Mouse (Mus musculus) liver, adult 2 months (tissue): ENCODE data around the gene Vav2. TPM values are rescaled to one million over a fixed set of nuclear protein-coding genes. Genes with fewer than 3 reads are reported as not detected.

ENCODE experiments used
- DNase-seq: peaks from one replicate; pipeline ENCODE4 v3.0.0-alpha.2; 2011; ENCODE audit warnings: low read depth, low spot score; ENCODE audit errors: extremely low read depth
- H3K27ac ChIP-seq: fragments of 200-500 bp; replicated peaks from 2 replicates; pipeline ENCODE4 v1.5.1; 2012; ENCODE audit warnings: low read depth, mild to moderate bottlenecking, control low read depth, inconsistent platforms, low read length; ENCODE audit not compliant: insufficient read depth
- H3K27me3 ChIP-seq: fragments of 200-500 bp; 2 replicates; pipeline ENCODE4 v1.6.1; 2012; ENCODE audit warnings: mild to moderate bottlenecking, moderate library complexity, low read length, inconsistent platforms; ENCODE audit not compliant: control insufficient read depth, insufficient read depth
- H3K36me3 ChIP-seq: fragments of 200-500 bp; 2 replicates; pipeline ENCODE4 v1.6.1; 2012; ENCODE audit warnings: low read length, inconsistent platforms; ENCODE audit not compliant: control insufficient read depth, insufficient read depth
- H3K4me1 ChIP-seq: fragments of 200-500 bp; 2 replicates; pipeline ENCODE4 v1.6.1; 2011; ENCODE audit warnings: low read length; ENCODE audit not compliant: control insufficient read depth, insufficient read depth
- H3K4me3 ChIP-seq: fragments of 200-500 bp; 2 replicates; pipeline ENCODE4 v1.5.1; 2011; ENCODE audit warnings: low read depth, mild to moderate bottlenecking, control low read depth, low read length, moderate library complexity; ENCODE audit not compliant: insufficient read depth
- H3K79me2 ChIP-seq: fragments of 200-500 bp; 2 replicates; pipeline ENCODE4 v1.6.1; 2012; ENCODE audit warnings: inconsistent platforms, mild to moderate bottlenecking, low read length, moderate library complexity; ENCODE audit not compliant: control insufficient read depth, insufficient read depth
- H3K9ac ChIP-seq: fragments of 200-500 bp; 2 replicates; pipeline ENCODE4 v1.6.1; 2012; ENCODE audit warnings: low read depth, mild to moderate bottlenecking, control low read depth, inconsistent platforms, low read length
- CTCF ChIP-seq: fragments of 200-500 bp; IDR thresholded peaks from 2 replicates; pipeline ENCODE4 v1.5.1; 2011; ENCODE audit warnings: low read depth, low read length, control low read depth
- POLR2A ChIP-seq: fragments of 200-500 bp; IDR thresholded peaks from 2 replicates; pipeline ENCODE4 v1.6.1; 2011; ENCODE audit warnings: low read length, control low read depth; ENCODE audit not compliant: insufficient read depth; ENCODE audit errors: extremely low read depth
- WGBS: fragments of 180-500 bp; shearing (Covaris S2); methylation state at CpG from one replicate; pipeline ENCODE4 v1.1.7; 2018; 5-methylcytosine and 5-hydroxymethylcytosine counted together
- polyA plus RNA-seq: library from polyadenylated mRNA; depleted of rRNA; stranded (reverse); fragments of >200 nt; gene quantifications from 2 replicates; pipeline ENCODE4 v1.2.3, GENCODE M21; 2012
- total RNA-seq: library from RNA; depleted of rRNA; stranded (reverse); fragments of >200 nt; gene quantifications from 2 replicates; pipeline ENCODE4 v1.2.3, GENCODE M21; 2014

The Vav2 gene
- total and polyA plus RNA-seq, 2 experiments: 17.6 to 26.0 TPM

DNA sequence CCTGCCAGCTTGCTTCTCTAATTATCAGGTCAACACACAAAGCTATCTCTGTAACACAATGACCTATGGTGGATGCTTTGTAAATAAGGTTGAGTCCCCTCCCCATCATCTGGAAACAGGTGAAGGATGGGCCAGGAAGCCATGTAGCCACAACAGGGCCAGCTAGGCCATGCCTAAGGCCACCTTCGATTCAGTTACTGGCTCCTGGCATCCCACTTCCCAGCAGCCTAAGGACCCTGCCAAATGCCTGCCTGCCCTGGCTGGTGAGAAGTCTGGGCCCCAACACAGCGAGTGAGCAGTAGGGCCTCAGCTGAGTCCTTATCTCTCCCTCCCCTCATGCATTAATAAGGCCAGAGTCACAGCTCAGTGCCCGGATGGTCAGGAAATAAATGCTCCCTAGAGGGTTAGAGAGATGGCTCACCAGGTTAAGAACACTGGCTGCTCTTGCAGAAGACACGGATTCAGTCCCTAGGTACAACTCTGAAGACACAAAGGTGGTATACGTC is 9.1 kb downstream of the Vav2 start:
- Histone ChIP-seq H3K36me3 (no peaks in the 10 kb centered on the region), H3K4me3 (no peak overlapping the region), H3K79me2 (peaks cover 64% of the 10 kb centered on the region), H3K4me1 (peaks cover 56% of the 10 kb centered on the region), H3K27me3 (no peaks in the 10 kb centered on the region), H3K9ac (no peak overlapping the region), H3K27ac (peak overlapping the region; percentile 30)
- no peak for DNase-seq
- 45% methylated on average over 5 of the region's 5 CpGs for WGBS
- TF ChIP-seq CTCF (no peak), POLR2A (no peak)

DNA sequence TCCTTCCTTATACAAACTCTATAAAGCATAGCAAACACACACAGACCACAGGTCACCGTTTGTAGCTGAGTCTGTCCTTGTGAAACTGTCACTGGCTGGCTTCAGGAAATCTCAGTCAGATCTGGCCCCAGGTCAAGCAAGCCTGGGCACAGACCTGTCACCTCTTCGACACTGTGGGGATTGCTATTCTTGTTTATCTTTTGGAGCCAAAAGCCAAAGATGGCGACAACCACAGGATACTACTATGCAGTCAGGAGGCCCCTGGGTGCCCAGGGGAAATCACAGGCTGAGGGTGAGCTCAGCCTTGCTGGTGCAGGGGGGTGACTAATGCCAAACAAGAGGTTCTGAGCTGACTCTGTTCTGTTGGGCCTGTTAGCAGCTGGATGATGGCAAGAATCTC is 10.4 kb downstream of the Vav2 start:
- H3K27me3 ChIP-seq: no peaks in the 10 kb centered on the region
- DNase-seq: peak; percentile 92
- TF ChIP-seq CTCF: no peak
- TF ChIP-seq POLR2A: no peak
- peak overlapping the region; percentile 75 for H3K27ac ChIP-seq
- WGBS: 5% methylated on average over 3 of the region's 3 CpGs
- H3K4me1 ChIP-seq: peaks cover 57% of the 10 kb centered on the region
- H3K9ac ChIP-seq: no peak overlapping the region
- H3K79me2 ChIP-seq: peaks cover 58% of the 10 kb centered on the region
- H3K4me3 ChIP-seq: no peak overlapping the region
- H3K36me3 ChIP-seq: no peaks in the 10 kb centered on the region

DNA sequence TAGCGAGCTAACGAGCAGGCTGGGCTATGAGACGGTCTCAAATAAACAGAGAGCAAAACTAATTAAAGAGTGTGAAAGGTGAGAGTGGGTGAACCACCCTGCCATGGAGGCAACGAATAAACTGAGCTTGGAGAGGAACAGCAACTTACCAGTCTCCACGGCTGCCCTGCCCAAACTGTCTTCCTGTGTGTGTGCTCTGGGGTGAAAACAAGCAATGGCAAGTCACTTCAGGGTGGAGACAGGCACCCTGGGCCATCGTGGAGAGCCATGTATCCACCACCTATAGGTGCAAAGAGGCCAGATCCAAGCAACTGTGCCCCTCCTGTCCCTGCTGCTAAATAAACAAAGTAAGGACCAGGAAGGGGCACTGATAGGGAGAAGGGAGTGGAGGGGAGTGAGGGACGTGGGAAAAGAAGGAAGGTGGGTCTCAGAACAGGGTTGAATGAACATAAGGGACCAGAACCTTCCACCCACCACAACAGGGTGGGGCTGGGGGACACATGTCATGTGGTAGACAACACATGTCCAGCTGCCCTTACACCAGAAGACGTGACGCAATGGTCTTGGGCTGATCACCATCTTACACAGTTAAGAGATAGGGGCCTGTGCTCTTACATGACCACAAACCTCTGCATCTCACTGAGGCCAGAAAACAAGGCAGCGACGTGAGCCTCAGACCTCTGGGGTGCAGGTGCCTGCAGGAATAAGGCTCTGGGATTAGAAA is 11.6 kb downstream of the Vav2 start:
- no peak overlapping the region for H3K27ac ChIP-seq
- H3K79me2 ChIP-seq: peaks cover 61% of the 10 kb centered on the region
- H3K27me3 ChIP-seq: no peaks in the 10 kb centered on the region
- peaks cover 65% of the 10 kb centered on the region for H3K4me1 ChIP-seq
- no peaks in the 10 kb centered on the region for H3K36me3 ChIP-seq
- no peak for DNase-seq
- H3K9ac ChIP-seq: no peak overlapping the region
- no peak for TF ChIP-seq CTCF
- TF ChIP-seq POLR2A: no peak
- H3K4me3 ChIP-seq: no peak overlapping the region
- 69% methylated on average over 11 of the region's 11 CpGs for WGBS

DNA sequence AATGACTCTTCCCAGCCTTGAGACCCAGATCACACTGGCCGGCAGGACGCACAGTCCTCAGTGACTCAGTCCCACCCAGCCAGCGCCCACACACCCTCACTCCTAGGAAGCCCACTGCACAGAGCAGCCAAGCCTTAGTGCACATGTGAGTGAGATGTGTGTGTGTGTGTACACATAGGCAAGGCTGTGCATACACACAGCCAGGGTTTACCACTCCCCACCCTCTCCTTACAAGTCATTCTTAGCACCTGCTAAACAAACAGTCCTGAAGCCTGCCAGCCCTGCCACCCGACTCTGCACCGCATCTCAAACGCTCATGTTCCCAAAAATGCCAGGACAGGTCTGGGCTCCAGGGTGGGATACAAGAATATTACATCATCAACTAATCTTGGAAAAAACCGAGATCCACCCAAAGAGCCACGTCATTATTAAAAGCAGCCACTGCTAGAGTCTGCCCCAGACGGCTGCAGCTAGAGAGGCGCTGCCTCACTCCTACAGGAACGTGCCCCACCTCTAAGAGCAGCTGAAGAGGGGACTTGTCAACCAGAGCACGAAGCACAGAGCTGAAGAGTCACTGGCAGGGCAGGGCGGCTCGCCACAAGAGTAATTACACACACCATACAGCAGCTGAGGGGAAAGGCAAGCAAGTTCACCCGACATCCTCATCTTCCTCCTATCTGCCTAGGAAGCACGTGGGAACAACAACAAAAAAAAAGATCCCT is 12.7 kb downstream of the Vav2 start:
- no peaks in the 10 kb centered on the region for H3K36me3 ChIP-seq
- 68% methylated on average over 16 of the region's 16 CpGs for WGBS
- peaks cover 62% of the 10 kb centered on the region for H3K79me2 ChIP-seq
- TF ChIP-seq CTCF (no peak), POLR2A (no peak)
- DNase-seq: no peak
- no peak overlapping the region for H3K27ac ChIP-seq
- H3K4me1 ChIP-seq: peaks cover 68% of the 10 kb centered on the region
- no peaks in the 10 kb centered on the region for H3K27me3 ChIP-seq
- no peak overlapping the region for H3K9ac ChIP-seq
- no peak overlapping the region for H3K4me3 ChIP-seq

DNA sequence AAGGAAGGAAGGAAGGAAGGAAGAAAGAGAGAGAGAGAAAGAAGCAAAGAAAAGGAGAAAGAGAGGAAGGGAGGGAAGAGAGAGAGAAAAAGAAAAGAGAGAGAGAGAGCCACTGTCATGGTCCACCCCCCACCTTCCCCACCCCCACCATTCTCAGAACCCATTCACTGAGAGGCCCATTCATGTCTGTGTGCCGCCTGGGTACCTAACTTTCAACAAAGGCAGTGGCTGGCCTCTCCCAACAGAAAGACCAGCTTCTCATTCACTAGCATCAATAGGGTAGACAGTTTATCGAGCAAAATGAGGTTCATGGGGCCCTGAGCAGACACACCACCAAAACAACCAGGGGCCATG is 13.3 kb downstream of the Vav2 start:
- H3K27me3 ChIP-seq: no peaks in the 10 kb centered on the region
- DNase-seq: no peak
- H3K79me2 ChIP-seq: peaks cover 63% of the 10 kb centered on the region
- no peak overlapping the region for H3K4me3 ChIP-seq
- 81% methylated on average over 2 of the region's 2 CpGs for WGBS
- no peak overlapping the region for H3K27ac ChIP-seq
- no peak overlapping the region for H3K9ac ChIP-seq
- TF ChIP-seq CTCF (no peak), POLR2A (no peak)
- no peaks in the 10 kb centered on the region for H3K36me3 ChIP-seq
- peaks cover 68% of the 10 kb centered on the region for H3K4me1 ChIP-seq

DNA sequence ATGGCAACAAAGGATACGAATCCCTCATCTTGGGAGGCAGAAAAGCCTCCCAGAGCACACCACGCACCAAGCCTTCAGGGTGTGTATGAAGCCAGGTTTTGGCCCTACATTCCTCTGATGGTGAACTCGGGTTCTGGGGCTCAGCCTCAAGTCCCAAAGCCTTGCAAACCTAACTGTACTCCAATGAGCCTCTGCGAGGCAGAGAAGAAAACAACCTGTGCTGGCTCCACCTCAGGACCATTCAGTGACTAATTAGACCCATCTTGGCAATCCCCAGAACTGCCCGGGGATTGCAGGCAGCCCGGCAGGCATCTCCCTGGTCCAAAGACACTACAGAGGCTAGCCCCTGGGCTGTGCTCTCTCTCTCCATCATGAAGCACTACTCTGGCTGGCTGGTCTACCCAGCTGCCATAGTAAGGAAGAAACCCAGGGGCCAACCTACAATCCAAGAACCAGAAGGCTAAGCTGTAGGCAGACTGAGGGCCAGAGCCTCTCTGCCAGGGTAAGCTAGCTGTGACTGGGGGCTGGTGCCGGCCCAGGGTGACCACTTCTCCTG is 14.5 kb downstream of the Vav2 start:
- no peaks in the 10 kb centered on the region for H3K27me3 ChIP-seq
- H3K27ac ChIP-seq: peak overlapping the region; percentile 24
- DNase-seq: no peak
- no peaks in the 10 kb centered on the region for H3K36me3 ChIP-seq
- peaks cover 56% of the 10 kb centered on the region for H3K4me1 ChIP-seq
- no peak for TF ChIP-seq CTCF
- TF ChIP-seq POLR2A: no peak
- no peak overlapping the region for H3K4me3 ChIP-seq
- 26% methylated on average over 7 of the region's 7 CpGs for WGBS
- 0 out of 2 replicates have a peak overlapping the region, but pooled peaks have one; percentile 6 for H3K9ac ChIP-seq
- H3K79me2 ChIP-seq: peaks cover 66% of the 10 kb centered on the region
